Mouse (Mus musculus) gastrocnemius, postnatal 36 days (tissue): ENCODE results near the gene Tmc5. TPM values are rescaled to one million over a fixed set of nuclear protein-coding genes. Genes with fewer than 3 reads are reported as not detected.
A peak's percentile ranks its signal among the peaks of the same experiment; 100 is the strongest.

Experiments
- DNase-seq, 2 experiments: peaks; one replicate each; pipeline ENCODE4 v3.0.0; 2022
- intact Hi-C: fragments of 180-260 bp; cut with DNase I; formaldehyde crosslinking; loops from one replicate; pipeline ENCODE4 v1.15.1; 2025
- total RNA-seq, 2 experiments: library from RNA; stranded (reverse); gene quantifications; 2 replicates each; pipeline ENCODE4 v1.2.3; 2021

The Tmc5 gene
- total RNA-seq, 2 experiments from 2014 or later = 0.08 TPM; not detected in 1

DNA sequence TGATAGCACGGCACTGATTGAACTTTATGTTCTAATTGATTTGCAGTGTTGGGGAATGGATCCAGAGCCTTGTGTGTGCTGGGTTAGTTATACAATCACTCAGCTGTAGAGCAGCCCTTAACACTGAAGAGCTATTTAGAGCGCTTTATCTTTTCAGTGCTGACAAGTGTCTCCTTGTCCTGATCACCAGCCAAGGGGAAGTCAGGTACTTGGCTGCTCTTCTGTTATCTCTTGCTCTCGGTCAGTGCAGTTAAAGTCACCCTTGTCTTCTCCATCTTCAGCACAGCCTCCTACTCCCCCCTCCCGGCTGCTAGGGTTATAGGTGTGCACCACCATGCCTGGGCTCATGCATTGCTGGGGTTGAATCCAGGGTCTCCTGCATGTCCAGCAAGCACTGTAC is 79.7 kb downstream of the Tmc5 start:
- DNase-seq = no peak
- intact Hi-C loops = loop anchor here (5.0 kb wide), 1 partner anchor 50 kb away; no protein-coding TSS in a partner anchor

DNA sequence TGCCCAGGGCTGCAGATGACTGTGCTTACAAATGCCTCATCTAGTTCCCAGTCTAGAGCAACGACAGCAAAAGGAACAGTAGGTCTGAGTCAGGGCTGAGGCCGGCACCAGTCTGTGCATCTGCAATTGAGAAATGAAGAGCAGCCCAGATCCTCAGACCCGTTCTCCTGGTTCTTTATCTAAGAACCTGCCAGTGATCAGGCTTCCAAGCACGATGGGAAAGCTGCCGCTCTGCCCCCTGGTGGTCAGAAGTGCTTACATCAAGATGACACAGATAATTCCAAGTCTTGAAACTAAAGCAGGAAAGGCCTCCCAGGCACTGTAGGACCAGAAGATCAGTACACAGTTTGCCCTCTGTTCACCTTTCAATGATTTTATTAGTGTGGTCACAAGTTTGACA is 91.1 kb downstream of the Tmc5 start:
- DNase-seq = peak; percentile 62 to 63
- intact Hi-C loops = loop anchor here (2.0 kb wide), 1 partner anchor 93 kb away; no protein-coding TSS in a partner anchor

DNA sequence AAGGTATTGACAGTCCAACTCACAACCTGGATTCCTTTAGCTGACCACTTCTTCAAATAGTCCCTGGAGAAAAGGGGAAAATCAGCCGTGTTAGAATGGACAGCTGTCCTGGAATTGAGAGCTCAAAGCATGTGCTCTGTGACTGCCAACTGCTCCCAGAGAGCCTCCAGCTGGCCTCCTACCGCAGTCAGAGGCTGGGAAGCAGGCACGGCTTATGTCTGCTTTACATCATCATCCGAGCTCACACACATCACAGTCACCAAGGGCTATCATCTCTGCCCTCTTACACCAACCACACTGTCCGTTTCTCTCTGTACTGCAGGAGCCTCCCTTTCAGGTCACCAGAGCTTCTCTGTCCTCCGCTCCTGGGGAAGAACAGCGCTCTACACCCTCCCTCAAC is 92.0 kb downstream of the Tmc5 start:
- DNase-seq = no peak
- intact Hi-C loops = loop anchor here (2.0 kb wide), 1 partner anchor 94 kb away; no protein-coding TSS in a partner anchor

DNA sequence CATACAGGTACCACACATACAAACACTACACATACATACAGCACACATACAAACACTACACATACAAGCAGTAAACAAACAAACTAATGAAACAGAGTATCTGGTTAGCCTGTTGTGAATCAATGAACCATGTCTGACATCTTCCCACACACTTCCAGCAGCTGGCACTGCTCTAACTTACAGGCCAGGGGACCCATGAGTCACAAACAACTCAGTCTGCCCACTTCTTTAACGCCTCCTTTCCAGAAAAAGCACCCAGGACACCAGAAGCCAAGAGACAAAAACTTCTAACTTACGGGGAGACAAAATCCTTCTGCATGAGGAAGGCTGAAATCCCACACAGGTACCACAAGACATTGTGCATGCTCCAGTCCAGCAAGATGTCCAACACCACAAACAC is 94.2 kb downstream of the Tmc5 start:
- DNase-seq = no peak
- intact Hi-C loops = loop anchor here (10.0 kb wide), 1 partner anchor 236 kb away; no protein-coding TSS in a partner anchor

DNA sequence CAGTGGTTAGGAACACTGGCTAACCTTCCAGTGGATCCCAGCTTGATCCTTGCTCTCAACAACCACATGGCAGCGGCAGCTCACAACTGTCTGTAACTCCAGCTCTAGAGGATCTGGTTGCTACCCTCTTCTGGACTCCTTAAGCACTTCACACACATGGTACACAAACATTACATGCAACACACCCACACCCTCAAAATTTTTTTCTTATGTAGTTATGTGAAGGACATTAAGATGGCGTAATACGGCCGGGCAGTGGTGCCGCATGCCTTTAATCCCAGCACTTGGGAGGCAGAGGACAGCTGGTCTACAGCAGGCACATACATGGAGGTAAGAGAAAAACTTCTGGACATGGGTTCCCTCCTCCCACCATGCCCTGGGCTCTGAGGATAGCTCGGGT is 99.0 kb downstream of the Tmc5 start:
- intact Hi-C loops = loop anchor here (10.0 kb wide), 1 partner anchor 241 kb away; no protein-coding TSS in a partner anchor
- no peak for DNase-seq

DNA sequence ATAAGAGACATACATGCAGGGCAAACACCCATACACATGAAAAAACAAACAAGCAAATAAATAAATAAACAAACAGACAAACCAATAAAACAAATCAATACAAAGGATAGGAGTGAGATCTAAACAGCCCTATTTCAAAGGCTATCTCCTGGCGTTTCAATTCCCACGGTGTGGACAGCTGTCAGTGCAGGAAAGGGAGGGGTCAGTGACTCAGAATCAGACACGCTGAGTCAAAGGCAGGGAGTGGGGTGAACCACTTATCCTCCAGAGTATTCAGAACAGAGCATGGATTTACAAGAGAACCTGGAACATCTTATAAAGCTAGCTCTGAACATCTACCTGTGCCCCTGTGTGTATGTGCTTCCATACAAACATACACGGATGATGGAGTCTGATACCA is 100.1 kb downstream of the Tmc5 start:
- no peak for DNase-seq
- intact Hi-C loops = loop anchor here (10.0 kb wide), 1 partner anchor 242 kb away; no protein-coding TSS in a partner anchor

DNA sequence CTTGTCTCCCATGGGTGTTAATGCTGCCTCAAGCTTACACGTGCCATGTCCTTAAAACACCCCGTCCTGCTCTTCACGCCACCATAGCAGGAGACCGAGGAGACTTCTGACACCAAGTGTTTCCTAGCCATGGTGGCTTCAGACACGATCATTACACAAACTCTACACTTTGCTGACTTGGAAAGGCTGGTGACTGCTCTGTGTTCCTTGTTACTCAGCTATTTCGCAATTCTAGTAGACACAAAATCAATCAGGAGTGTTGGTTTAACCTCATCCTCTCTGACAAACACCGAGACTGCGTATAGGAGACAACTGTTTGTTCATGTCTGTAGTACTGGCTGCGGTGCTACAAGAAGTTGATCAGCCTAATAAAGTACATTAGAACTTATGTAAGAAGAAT is 101.8 kb downstream of the Tmc5 start:
- DNase-seq = no peak
- intact Hi-C loops = loop anchor here (10.0 kb wide), 1 partner anchor 244 kb away; no protein-coding TSS in a partner anchor

DNA sequence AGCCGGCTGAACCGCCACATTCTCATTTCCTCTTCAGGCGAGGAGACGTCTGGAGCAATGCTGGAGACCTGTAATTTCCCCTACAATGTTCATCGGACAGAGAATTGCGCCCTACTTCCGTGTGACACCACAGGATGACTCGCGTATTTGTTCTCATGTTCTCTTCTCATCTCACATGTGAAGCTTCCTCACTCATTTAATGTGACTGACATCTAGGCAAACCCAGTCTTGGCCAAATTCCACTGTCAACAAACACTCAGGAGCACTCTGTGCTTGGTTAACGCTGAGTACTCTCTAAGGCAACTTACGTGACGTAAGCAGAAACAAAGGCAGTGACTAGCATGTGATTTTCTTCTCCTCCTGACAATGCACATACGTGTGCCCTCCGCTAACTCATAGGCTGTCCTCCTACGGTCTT is 106.1 kb downstream of the Tmc5 start:
- intact Hi-C loops = no loop called here
- DNase-seq = no peak

DNA sequence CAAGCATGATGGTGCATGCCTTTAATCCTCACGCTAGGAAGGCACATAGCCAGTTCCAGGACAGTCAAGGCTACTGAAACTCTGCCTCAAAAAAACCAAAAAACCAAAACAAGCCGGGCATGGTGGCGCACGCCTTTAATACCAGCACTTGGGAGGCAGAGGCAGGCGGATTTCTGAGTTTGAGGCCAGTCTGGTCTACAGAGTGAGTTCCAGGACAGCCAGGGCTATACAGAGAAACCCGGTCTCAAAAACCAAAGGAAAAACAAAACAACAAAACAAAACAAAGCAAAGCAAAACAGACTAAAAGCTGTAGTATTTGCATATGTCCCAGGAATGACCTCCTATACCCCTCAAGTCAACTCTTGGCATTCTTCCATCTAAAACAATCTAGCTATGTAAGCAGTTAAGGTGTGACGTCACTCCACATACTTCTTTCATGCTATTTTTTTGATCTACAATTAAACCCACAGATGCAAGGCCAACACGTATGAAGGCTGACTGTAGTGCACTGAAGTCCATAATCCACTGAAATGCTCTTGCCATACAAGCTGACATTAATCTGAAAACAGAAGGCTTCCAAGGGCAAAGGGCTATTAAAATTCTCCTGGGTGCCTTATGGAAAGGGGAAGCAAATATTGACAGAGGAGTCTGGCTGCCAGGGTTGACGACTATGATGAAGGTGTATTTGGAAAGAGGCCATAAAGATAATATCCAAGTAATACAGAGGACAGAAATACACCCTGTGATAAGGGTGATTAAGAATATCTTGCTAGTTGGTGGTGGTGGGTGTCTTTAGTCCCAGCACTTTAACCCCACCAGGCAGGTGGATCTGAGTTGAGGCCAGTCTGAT is 107.1 kb downstream of the Tmc5 start:
- intact Hi-C loops = no loop called here
- DNase-seq = no peak

DNA sequence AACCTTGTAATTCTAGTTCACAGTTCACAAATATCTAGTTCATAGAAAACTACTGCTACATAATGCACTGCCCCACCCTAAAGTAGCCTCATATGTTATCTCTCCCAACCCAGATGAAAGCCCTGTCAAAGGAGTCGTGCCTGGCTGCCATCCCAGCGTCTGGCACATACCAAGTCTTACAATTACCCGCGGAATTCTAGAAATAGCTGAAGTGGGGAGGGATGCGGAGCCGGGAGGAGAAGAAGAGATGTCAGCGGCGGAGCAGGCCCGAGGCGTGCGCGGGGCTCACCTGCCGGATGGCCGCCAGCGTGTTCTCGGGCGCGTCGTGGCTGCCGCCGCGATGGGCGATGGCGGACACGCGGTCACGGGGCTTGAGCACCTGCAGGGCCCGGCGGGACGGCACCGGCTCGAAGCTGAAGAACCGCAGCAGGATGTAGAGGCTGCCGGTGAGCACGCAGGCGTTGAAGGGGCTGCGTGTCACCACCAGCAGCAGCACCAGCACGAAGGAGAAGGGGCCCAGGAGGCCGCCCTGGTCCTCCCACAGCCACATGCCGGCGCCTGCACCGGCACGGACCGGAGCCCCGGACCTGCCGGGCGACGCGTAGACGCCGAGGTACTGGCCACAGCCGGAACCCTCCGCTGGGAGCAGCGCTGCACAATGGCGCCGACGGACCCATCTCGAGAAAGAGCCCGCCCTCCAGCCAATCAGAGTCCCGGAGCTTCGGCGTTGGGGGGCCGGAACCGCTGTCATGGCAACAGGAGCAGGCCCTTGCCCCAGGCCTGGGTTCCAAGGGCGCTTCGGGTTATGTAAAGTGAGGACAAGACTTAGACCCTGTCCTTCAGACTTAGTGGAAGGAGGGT is 108.2 kb downstream of the Tmc5 start, which contains the start of gene Gde1:
Gene Gde1 (minus strand): TSS at position 678 of the 861 bp plus-strand sequence.
- DNase-seq = peak; percentile 80 to 89
- intact Hi-C loops = no loop called here

DNA sequence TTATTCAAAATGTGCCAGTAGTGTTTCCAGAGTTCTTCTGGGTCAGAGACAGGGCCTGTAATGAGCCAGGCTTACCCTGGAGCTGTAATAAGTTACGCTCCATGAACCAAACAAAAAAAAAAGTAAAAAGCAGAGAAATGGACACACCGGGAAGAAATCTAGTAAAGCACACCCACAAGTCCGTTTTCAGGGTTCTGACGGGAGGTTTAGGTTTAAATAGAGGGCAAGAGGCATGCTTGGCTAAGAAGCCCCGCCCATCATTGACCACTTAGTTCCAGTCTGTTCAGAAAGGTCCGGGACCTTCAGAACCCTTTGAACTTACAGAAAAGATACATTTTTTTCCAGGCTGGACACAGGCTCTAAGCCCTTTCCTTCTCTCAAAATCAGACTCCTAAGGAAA is 109.0 kb downstream of the Tmc5 start:
- intact Hi-C loops = no loop called here
- DNase-seq = no peak

DNA sequence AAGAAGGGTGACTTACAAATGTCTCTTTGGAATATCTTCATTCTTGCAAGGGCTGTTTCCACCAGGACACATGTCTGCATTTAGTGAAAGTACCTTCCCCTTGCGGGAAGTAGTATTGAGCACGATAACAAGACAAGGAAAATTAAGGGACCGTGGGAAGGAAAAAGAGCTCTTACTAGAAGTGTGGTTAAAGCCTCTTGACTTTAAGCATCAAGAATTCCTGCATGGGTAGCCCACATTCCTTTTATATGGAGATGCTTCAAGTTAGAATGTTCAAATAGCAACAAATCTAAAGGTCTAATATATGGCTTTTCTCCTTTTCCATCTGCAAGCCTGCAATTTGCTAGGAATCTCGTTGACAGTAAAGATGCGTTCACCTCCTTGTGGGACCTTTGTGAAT is 109.4 kb downstream of the Tmc5 start:
- no peak for DNase-seq
- intact Hi-C loops = no loop called here

DNA sequence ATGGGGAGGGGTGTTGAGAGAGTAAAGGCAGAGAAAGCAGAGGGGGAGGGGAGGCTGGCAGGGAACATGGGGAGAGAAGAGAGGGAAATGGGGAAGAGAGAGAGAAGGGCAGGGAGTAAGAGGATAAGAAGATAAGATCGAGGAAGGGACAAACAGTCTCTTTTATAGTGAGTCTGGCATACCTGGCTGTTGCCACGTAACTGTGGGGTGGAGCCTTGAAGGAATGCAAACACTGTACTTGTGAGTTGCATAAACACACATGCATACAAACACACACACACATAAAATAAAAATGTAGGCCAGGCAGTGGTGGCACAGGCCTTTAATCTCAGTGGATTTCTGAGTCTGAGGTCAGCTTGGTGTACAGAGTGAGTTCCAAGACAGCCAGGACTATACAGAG is 110.1 kb downstream of the Tmc5 start:
- intact Hi-C loops = no loop called here
- DNase-seq = no peak

DNA sequence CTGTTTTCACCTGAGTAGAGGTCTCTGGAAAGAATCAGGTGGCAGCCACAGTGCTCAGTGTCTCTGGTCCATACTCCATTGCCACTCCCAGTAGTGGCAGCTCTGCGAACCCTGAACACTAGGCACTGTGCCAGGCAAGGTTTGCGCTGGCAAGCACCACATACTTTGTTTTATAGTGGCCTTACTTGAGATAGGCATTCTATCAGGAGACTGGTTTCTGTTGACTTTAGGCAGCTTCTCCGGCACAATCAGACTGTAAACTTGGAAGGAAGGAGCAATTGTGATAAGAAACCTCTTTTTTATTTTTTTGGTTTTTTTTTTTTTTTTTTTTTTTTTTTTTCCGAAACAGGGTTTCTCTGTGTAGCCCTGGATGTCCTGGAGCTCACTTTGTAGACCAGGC is 110.9 kb downstream of the Tmc5 start:
- DNase-seq = no peak
- intact Hi-C loops = no loop called here

DNA sequence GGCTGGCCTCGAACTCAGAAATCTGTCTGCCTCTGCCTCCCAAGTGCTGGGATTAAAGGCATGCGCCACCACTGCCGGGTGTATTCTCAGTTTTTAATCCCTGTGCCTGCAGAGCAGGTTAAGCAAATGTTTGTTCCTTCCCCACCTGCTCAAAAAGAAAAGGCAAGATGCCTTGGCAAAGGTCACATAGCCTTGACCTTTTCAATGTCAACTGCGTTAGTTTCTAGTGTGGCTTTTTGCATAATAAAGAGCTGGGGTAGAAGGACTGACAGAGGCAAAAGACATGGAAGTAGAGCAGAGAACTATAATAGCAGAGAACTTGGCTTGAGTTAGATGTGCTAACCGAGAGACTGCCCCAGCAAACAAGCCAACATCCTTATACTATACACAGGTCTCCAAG is 113.7 kb downstream of the Tmc5 start:
- no peak for DNase-seq
- intact Hi-C loops = no loop called here

DNA sequence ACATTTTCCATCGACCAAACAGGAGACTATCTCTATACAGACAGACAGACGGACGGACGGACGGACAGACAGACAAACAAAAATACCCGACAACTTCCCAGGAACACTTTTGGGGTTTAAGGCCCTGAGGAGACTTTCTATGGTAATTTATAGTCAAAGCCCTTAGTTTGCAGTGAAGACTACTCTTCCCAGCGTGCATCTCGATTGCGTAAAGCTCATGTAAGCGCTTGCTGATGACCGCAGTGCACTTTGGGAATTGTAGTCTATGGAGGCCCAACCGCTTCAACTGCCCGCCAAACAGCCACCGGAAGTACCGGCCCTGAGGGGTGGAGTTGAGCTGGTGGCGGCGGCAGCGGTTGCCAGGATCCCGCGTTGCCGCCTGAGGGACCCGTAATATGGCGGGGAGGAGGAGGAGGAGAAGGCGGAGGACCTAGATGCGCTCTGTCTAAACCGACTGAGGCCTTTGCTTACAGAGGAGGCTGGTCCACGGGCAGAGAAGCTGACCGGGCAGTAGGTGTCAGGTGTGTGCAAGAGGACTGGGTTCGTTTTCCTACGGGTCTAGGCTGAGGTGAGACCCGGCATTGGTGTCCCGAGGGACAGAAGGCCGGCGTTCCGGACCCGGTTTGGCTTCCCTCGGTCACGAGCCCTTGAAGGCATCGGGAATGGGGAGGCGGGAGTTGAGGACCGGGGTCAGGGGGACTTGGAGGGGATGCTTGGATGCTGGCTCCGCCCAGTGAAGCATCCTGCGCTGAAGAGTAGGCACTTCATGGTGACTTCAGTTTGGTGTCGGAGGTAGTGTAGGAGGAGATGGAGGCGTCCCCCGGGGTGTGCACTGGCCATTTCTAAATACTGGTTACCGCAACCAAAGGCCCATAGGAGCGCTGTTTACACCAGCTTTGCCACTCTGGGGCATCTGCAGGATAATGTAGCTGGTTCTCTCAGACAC is 115.4 kb downstream of the Tmc5 start, which contains the start of gene Ccp110:
Gene Ccp110 (plus strand): TSS at position 325 of the 946 bp plus-strand sequence.
- intact Hi-C loops = no loop called here
- DNase-seq = peak; percentile 80 to 89

DNA sequence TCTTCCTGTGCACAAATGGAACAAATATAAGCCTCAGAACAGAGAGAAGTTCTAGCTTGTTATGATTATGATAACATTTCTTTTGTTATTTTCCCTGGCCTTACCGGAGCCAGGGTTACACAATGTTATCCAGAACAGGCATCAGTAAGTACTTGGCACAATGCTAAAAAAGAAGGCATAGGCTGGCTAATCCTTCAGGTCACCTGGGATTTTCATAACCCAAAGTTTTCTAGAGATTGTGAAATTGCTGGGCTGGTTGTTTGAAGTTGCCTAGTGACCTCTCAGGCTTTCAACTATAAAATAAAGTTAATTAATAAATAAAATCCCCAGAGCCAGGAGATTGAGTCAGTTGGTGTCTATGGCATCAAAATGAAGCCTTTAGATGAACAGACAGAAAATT is 117.8 kb downstream of the Tmc5 start:
- intact Hi-C loops = no loop called here
- no peak for DNase-seq

DNA sequence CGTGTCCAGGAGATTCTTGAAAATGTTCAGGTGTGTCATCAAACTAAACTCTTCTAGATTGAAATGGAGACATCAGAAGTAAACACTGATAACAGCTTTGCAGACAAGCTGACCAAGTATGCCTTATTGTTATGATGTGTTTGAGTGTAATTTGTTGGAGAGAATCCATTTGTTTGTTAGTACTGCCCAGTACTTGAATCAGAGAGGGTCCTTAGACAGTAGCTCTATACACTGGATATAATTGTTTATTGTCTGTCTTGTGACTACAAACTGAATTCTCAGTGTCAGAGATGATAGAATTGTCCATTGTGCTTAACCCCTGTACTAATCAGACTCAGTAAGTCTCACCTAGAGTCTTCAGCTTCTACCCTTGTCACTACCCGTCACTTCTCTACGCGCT is 121.0 kb downstream of the Tmc5 start:
- no peak for DNase-seq
- intact Hi-C loops = no loop called here

DNA sequence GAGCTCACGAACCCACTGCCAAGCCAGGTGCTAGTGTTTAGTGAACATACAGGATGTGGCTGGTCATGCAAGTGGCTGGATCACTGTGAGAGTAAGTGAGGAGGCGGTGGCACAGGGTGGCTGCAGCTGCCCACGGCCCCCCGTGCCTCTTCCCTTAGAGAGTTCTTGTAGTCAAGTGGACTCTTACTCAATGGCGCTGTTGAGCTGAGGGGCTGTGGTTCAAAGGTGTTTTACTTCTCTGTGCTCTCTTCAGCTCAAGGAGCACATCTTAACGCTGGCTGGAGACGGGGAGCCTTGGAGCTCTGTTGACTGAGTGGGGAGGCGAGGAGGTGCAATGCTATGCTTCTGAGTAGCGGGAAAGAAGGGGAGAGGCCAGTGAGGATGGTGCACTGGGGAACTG is 126.8 kb downstream of the Tmc5 start:
- intact Hi-C loops = no loop called here
- DNase-seq = no peak
